In the genomic region with DNA sequence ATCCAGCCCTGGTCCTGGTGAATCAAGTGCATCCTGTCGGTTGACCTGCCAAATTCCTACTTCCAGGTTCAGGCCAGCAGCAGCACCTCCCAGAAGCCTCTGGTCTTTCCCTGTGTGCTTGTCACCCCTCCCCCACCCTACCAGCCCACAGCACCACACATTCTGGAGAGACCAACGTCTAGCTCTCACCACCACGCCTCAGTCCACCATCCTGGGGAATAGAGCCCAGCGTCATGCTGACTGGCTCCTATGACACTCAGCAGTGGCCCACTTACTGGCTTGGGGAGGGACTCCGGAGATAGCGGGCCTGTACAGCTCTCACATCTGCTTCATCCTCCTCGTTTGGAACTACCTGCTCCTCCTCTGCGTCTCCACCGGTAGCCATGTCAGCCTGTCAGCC, we compare ENCODE assay signal across 14 mouse cellular contexts. TPM values are rescaled to one million over a fixed set of nuclear protein-coding genes. Genes with fewer than 3 reads are reported as not detected.
DNase-seq lines count a peak whose midpoint lies in the region; ATAC-seq lines count a peak whose summit lies in the region.
"Had no signal": no experiment of that assay in that cellular context is flagged by ENCODE, and none has a peak within 500 bp of the region (broad histone marks: within the 10 kb centered on the region; RNA-seq: fewer than 3 reads in every experiment).

No protein-coding gene starts in this region.

- peak overlapping the region; percentile 71 for H3K4me2 ChIP-seq in heart, embryonic 11.5 days
- H3K4me2 ChIP-seq in limb, embryonic 12.5 days, result peak overlapping the region; percentile 34
- no peak overlapping the region for H3K4me2 ChIP-seq in midbrain, embryonic 14.5 days (ENCODE audit: low read length)
- H3K4me2 ChIP-seq: forebrain, embryonic 15.5 days; hindbrain, embryonic 13.5 days; midbrain, embryonic 12.5 days had no signal

- no peaks in the 10 kb centered on the region for H3K27me3 ChIP-seq in heart, embryonic 11.5 days (ENCODE audit: control insufficient read depth, insufficient read depth, low read length)
- no peaks in the 10 kb centered on the region for H3K27me3 ChIP-seq in limb, embryonic 12.5 days
- H3K27me3 ChIP-seq in midbrain, embryonic 14.5 days (ENCODE audit: control insufficient read depth, insufficient read depth, low read length), result no peaks in the 10 kb centered on the region
- H3K27me3 ChIP-seq: forebrain, embryonic 15.5 days; hindbrain, embryonic 13.5 days; midbrain, embryonic 12.5 days had no signal

- no peaks in the 10 kb centered on the region for H3K36me3 ChIP-seq in heart, embryonic 11.5 days (ENCODE audit: control insufficient read depth, insufficient read depth, low read length)
- no peaks in the 10 kb centered on the region for H3K36me3 ChIP-seq in limb, embryonic 12.5 days
- no peaks in the 10 kb centered on the region for H3K36me3 ChIP-seq in midbrain, embryonic 14.5 days (ENCODE audit: control insufficient read depth, insufficient read depth, low read length)
- H3K36me3 ChIP-seq: forebrain, embryonic 15.5 days; hindbrain, embryonic 13.5 days; midbrain, embryonic 12.5 days had no signal

- peak overlapping the region; percentile 84 for H3K9ac ChIP-seq in heart, embryonic 11.5 days (ENCODE audit: low read depth, low read length)
- no peak overlapping the region for H3K9ac ChIP-seq in limb, embryonic 12.5 days (replicated peaks)
- H3K9ac ChIP-seq in midbrain, embryonic 14.5 days (replicated peaks; ENCODE audit: low read length), result no peak overlapping the region
- H3K9ac ChIP-seq: forebrain, embryonic 15.5 days; hindbrain, embryonic 13.5 days; liver, embryonic 14.5 days; midbrain, embryonic 12.5 days had no signal

- H3K27ac ChIP-seq in heart, embryonic 11.5 days (ENCODE audit: low read depth, low read length), result peak overlapping the region; percentile 98
- no peak overlapping the region for H3K27ac ChIP-seq in limb, embryonic 12.5 days
- H3K27ac ChIP-seq in midbrain, embryonic 14.5 days (replicated peaks; ENCODE audit: low read depth, low read length), result no peak overlapping the region
- H3K27ac ChIP-seq: forebrain, embryonic 15.5 days; hindbrain, embryonic 13.5 days; liver, embryonic 14.5 days; midbrain, embryonic 12.5 days had no signal

- intact Hi-C loops in heart, postnatal 36 days (cut with DNase I), result no loop called here

- H3K4me3 ChIP-seq in heart, embryonic 11.5 days (ENCODE audit: low read depth, low read length), result peak overlapping the region; percentile 59
- H3K4me3 ChIP-seq in limb, embryonic 12.5 days (replicated peaks), result no peak overlapping the region; the same call in 1 of the 2 replicates
- no peak overlapping the region for H3K4me3 ChIP-seq in midbrain, embryonic 14.5 days (replicated peaks; ENCODE audit: low read depth, low read length)
- H3K4me3 ChIP-seq: forebrain, embryonic 15.5 days; hindbrain, embryonic 13.5 days; midbrain, embryonic 12.5 days had no signal

- ATAC-seq in heart, embryonic 11.5 days (replicated peaks; ENCODE audit: insufficient number of reproducible peaks, low FRiP score, low TSS enrichment), result peak; percentile 44
- no peak for ATAC-seq in limb, embryonic 12.5 days (ENCODE audit: insufficient number of reproducible peaks, insufficient read depth, low FRiP score, low TSS enrichment, low read depth)
- ATAC-seq in midbrain, embryonic 14.5 days (ENCODE audit: low FRiP score, low TSS enrichment), result no peak
- ATAC-seq: forebrain, embryonic 15.5 days had no signal

- no peaks in the 10 kb centered on the region for H3K9me3 ChIP-seq in heart, embryonic 11.5 days (replicated peaks; ENCODE audit: control insufficient read depth, low read length)
- H3K9me3 ChIP-seq in limb, embryonic 12.5 days, result no peaks in the 10 kb centered on the region
- H3K9me3 ChIP-seq in midbrain, embryonic 14.5 days (ENCODE audit: control insufficient read depth, low read length), result no peaks in the 10 kb centered on the region
- H3K9me3 ChIP-seq: forebrain, embryonic 15.5 days; hindbrain, embryonic 13.5 days; midbrain, embryonic 12.5 days had no signal

- 23% methylated on average over 9 of the region's 9 CpGs for WGBS in heart, embryonic 11.5 days (ENCODE audit: insufficient replicate concordance)
- 48% methylated on average over 9 of the region's 9 CpGs for WGBS in limb, embryonic 12.5 days
- 75% methylated on average over 9 of the region's 9 CpGs for WGBS in midbrain, embryonic 14.5 days

- peak; percentile 94 for DNase-seq in heart, adult 11 months
- no peak for DNase-seq in heart, postnatal 36 days
- DNase-seq in ZHBTc4 (ENCODE audit: low read depth, low spot score), result peak; percentile 92
- no peak for DNase-seq in retina, embryonic 14.5 days (ENCODE audit: low spot score)
- DNase-seq in midbrain, embryonic 14.5 days, result no peak
- no peak for DNase-seq in left cerebral cortex, adult 18-20 months (ENCODE audit: low spot score in 2 of 2)
- DNase-seq: kidney, postnatal 36 days had no signal

- peaks cover 42% of the 10 kb centered on the region for H3K4me1 ChIP-seq in heart, embryonic 11.5 days (ENCODE audit: control insufficient read depth, insufficient read depth, low read length)
- H3K4me1 ChIP-seq in limb, embryonic 12.5 days (replicated peaks), result peaks cover 38% of the 10 kb centered on the region
- no peaks in the 10 kb centered on the region for H3K4me1 ChIP-seq in midbrain, embryonic 14.5 days (ENCODE audit: control insufficient read depth, insufficient read depth, low read length)
- H3K4me1 ChIP-seq: forebrain, embryonic 15.5 days had no signal

RNA-seq across cellular contexts. Expression of a gene that starts 0.9 kb away (rescaled TPM):
- 10 to 100 TPM; 40.7 to 44.9 TPM for total RNA-seq in heart, postnatal 36 days (2021)
- polyA plus RNA-seq in heart, embryonic 11.5 days (2014; fragmentation: Nextera tagmentation; extraction: Ambion mirVana), result 32.2 and 45.4 TPM in 2 replicates
- 4.7 and 5.4 TPM in 2 replicates for polyA plus RNA-seq in limb, embryonic 12.5 days (2016; fragmentation: Nextera tagmentation; extraction: Ambion mirVana)
- 0.51 and 1.00 TPM in 2 replicates for polyA plus RNA-seq in midbrain, embryonic 14.5 days (2014; fragmentation: Nextera tagmentation; extraction: Ambion mirVana)
- under 1 TPM; 0.28 to 0.30 TPM for total RNA-seq in left cerebral cortex, adult 18-20 months (2021)

RNA-seq across cellular contexts. Expression of a gene that starts 3.2 kb away (rescaled TPM):
- not detected for total RNA-seq in heart, postnatal 36 days (2021)
- polyA plus RNA-seq in heart, embryonic 11.5 days (2014; fragmentation: Nextera tagmentation; extraction: Ambion mirVana), result 0.15 TPM in 1 of 2 replicates, not detected in the other
- polyA plus RNA-seq in limb, embryonic 12.5 days (2016; fragmentation: Nextera tagmentation; extraction: Ambion mirVana), result 0.33 and 0.46 TPM in 2 replicates
- polyA plus RNA-seq in midbrain, embryonic 14.5 days (2014; fragmentation: Nextera tagmentation; extraction: Ambion mirVana), result not detected in 2 replicates
- not detected for total RNA-seq in left cerebral cortex, adult 18-20 months (2021)
- polyA plus RNA-seq: cortical plate, adult 2 months; forebrain, embryonic 15.5 days had no signal

Comparison
In these comparisons a context has a peak if more than half of its experiments do, and no peak if none do; other contexts are left out.
1. DNase-seq: peak in heart, adult 11 months (single experiment) and ZHBTc4 (single experiment); none in heart, postnatal 36 days (0 of 2), retina, embryonic 14.5 days (single experiment), midbrain, embryonic 14.5 days (single experiment) and left cerebral cortex, adult 18-20 months (0 of 2).